Mouse (Mus musculus): ENCODE data around the gene Gpatch4.

Gene Gpatch4

GRCm38 (mm10) chr3:88094126-88094525 is 51.2 kb downstream of the Gpatch4 start:
- DNase-seq (ENCODE audit: low spot score in 2 of 2): no peak

DNA sequence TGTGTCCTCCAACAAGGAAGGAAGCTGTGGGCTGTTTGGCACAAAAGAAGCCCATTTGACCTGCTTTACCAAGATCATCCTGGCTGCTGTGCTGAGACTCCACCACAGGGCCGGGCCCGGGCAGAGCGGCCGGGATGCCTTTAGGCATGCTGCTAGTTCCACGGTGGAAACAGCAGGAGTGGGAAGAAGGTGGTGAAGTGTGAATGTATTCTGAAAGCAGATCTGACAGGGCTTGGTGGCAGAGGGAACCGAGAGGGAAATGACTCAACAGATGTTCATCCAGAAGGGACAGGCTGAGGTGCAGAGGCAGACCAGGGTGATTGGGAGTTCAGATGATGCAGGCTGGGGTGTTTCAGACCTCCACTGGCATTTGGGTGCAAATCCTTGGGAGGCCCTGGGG is 54.8 kb downstream of the Gpatch4 start:
- DNase-seq (ENCODE audit: low spot score in 2 of 2): peak in 1 of 2 experiments; percentile 13

GRCm38 (mm10) chr3:88100251-88100650 is 57.3 kb downstream of the Gpatch4 start:
- DNase-seq (ENCODE audit: low spot score in 2 of 2): no peak

DNA sequence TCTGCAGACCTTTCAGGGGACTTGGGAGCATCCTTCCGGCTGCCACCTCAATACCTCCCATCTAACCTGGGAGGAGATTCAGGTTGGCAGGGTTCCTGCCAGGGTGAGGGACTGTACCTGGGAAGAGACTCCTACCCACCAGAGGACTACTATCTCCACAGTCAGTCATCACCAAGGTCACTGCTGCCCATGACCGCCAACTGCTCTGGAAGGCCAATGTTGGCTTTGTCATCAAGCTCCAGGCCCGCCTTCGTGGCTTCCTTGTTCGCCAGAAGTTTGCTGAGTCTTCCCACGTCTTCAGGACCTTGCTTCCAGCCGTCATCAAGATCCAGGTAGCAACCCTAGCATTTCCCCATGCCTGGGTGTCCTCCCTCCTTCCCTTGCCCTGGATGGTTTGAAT is 58.8 kb downstream of the Gpatch4 start:
- DNase-seq (ENCODE audit: low spot score in 2 of 2): no peak

DNA sequence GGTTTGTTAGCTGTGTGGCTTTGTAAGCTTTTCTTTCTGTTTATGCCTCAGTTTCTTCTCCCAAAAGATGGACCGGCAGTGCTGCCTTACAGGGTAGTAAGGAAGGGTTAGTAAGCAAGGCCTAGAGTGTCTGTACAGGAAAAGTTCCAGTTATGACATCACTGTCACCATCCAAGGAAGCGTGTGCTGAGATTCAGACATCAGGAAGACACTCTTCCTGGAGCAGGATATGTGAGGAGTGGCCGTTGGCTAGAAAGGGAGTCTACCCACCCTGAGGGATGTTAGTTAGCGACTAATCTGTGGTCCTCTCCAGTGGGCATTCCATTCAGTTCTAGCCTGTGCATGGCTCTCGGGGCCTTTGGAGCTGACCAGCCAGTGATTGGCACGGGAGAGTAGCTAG is 59.3 kb downstream of the Gpatch4 start:
- no peak for DNase-seq (ENCODE audit: low spot score in 2 of 2)

DNA sequence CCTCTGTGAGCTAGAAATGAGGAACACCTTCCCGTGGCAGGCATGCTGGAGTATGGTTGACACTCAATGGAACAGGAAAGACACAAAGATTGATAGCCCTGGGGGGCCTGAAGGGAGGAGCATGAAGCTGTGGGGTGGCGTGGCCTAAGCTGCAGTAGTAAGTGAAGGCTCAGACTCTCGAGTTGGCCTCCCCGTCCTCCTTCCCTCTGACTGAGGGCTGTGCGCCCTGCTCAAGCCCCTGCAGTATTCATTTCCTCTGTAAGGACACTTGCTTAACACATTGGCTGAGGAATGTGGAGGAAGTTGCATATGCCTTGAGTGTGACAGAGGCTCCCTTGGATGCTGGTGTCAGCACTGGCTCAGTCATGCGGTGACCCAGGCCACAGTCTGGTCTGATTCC is 59.7 kb downstream of the Gpatch4 start:
- peak in 1 of 2 experiments; percentile 23 for DNase-seq (ENCODE audit: low spot score in 2 of 2)
